Mouse (Mus musculus): ENCODE results near the gene BC107364.
A peak's percentile ranks its signal among the peaks of the same experiment; 100 is the strongest.
"Not testable (repeated sequence)": the region's sequence is repeated elsewhere in the genome, so short reads cannot be mapped to it uniquely, and the experiment has no call there.

The BC107364 gene

DNA sequence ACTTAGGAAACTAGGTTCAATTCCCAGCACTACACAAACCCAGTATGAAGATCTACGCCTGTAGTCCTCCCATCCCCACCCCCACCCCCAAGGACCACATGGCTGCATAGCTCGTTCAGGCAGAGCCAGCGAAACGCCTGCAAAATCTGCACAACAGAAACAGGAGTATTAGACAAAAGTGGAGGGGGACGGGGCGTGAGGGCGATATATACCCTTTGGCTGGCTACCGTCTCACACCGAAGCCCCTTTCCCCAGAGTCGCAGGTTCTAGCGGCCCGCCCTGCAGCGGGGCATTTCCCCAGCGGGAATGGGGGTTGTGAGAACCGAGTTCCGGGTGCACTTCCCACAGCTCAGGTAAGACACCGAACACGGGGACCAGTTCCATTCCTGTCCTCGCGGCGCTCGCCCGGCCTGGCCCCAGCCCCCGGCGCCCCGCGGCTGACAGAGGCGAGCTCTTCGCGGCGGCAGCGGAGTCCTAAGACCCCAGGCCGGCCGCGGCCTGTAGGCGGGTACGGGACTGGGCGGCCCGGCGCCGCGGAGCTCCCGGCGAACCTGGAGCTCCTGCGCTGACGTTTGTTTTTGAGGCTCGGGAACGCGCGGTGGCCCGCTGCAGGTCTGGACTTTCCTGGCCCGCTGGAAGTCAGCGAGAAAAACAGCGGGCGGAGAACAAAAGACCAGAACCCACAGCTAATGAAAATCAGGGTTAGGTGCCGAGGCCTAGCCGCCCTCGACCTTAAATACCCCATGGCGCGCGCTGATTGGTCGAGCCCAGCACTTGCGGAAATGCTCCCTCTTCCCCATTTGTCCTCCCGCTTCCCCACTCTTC is 37.8 kb downstream of the BC107364 start:
- peak; percentile 65 to 81 for DNase-seq (ENCODE audit: low spot score in 2 of 2)

DNA sequence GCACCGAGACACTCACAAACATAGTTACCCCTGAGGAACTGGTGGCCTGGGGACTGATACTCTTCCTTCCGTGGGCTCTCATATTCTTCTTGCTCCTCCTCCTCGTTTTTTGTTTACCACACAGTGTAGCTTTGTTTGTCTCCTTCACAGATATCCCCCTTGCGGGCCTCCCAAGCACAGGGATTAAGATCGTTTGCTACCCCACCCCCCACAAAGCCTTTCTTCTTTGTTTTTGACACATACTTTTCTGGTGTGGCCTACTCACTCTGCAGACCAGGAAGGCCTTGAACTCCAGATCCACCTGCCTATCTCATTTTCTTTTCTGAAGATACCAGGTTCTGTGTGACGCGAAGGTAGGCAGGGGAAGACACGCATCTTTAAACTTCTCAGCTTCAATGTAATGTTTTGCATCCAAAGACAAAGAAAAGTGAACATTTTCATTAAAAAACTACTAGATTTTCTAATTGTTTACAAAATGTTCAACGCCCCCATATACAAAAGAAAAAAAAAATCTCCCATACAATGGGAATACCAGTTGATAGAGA is 38.5 kb downstream of the BC107364 start:
- DNase-seq (ENCODE audit: low spot score in 2 of 2): no peak

DNA sequence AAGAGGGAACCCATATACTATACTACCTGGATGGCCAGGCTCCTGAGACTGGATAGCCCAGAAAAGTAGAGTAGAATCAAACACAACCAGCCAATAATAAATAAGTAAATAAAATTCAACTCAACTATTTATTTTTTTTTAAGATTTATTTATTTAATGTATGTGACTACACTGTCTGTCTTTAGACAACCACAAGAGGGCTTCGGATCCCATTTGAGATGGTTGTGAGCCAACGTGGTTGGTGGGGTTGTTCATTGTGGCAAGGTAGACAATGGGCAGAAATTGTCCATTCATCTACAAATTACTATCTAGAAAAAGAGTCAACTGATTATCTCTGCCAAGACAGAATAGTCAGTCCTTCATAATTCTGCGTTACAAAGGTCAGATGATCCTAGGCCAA is 40.3 kb downstream of the BC107364 start:
- DNase-seq (ENCODE audit: low spot score in 2 of 2): no peak

DNA sequence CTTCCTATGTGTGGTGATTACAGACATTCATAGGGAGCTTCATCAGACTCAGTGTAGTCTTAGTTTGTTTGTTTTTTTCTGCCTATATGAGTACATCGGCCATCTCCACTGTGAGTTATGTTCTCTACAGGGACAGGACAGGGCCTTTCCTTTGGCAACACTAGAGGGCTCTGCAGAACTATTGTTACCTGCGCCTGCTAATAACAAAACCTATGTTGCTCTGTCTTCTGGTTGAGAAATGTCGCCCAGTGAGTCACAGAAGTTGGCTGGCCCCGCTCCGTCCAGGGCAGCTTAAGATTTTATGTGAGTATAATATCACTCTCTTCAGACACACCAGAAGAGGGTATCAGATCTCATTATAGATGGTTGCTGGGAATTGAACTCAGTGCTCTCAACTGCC is 41.1 kb downstream of the BC107364 start:
- DNase-seq (ENCODE audit: low spot score in 2 of 2): no peak

- no peak for DNase-seq (ENCODE audit: low spot score in 2 of 2)
Measured at GRCm38 (mm10) chr3:96409701-96410246, 42.3 kb downstream of the BC107364 start.

DNA sequence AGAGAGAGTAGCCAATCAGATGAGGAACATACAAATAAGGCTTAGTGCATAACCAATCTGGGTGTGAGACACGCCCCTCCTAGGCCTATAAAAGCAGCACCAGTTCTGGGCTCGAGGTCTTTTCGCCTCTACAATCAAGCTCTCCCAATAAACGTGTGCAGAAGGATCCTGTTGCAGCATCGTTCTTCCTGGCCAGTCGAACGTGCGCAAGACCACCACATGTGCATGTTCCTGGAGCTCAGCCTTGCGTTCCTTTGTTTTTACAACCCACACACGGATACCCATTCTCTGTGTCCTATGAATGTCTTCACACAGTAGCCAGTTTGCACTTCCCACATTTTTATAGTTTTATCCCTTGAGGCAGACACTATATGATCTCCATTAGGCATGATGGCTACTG is 44.0 kb downstream of the BC107364 start:
- DNase-seq (ENCODE audit: low spot score in 2 of 2): not testable (repeated sequence)

DNA sequence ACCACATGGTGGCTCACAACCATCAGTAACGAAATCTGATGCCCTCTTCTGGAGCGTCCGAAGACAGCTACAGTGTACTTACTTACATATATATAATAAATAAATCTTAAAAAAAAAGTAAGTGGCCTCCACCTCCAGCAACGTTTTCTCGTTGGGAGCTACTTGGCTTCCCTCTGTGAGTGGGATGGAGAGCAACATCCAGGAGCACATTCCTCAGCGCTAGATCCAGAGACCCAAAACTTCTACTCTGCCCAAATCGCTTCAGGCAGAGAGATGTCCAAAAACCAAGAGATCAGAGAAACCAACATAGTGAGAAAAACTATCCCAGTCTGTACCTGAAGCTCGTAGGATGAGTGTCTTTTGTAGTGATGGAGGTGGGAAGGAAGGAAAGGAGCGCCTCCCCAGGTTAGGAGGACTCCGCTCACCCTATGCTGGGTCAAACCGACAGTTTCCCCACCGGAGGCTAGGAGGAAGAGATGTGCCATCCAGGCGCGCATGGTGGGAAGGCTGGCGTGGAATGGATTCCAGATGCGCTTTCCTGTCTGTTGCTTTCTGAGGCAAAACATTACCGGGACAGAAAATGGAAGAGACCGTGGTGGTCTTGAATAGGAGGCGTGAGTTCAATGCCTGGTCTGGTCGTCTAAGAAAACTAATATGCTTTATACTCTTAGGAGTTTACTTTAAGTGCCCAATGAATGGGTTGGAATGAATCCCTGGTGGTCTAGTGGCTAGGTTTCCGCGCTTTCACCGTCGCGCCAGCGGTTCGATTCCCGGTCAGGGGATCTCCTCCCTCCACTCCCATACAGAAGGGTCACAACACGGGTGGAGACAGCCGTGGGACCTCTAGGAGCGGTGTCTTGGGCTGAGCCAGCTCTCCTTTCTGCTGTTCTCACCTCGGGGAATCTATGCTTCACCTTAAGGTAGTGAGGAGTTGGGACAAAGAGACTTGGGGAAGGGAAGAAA is 46.3 kb downstream of the BC107364 start:
- DNase-seq (ENCODE audit: low spot score in 2 of 2): no peak

DNA sequence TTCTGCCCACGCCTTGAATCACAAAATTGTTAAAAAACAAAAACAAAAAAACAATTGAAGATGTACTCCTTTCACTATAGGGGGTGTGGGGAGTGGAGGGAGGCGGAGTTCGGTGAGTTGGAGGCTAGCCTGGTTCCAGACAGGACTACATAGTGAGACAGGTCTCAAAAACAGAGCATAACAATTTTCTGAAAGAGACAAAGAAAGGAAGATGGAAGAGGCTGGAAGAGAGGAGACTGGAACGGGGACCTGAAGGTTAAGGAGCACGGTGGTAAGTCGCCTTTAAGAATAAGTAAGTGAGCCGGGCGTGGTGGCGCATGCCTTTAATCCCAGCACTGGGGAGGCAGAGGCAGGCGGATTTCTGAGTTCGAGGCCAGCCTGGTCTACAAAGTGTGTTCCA is 47.1 kb downstream of the BC107364 start:
- no peak for DNase-seq (ENCODE audit: low spot score in 2 of 2)

GRCm38 (mm10) chr3:96404450-96404849 is 47.7 kb downstream of the BC107364 start:
- DNase-seq (ENCODE audit: low spot score in 2 of 2): no peak

- DNase-seq (ENCODE audit: low spot score in 2 of 2): no peak
Measured at GRCm38 (mm10) chr3:96403016-96403415, 49.1 kb downstream of the BC107364 start.

- no peak for DNase-seq (ENCODE audit: low spot score in 2 of 2)
Measured at GRCm38 (mm10) chr3:96401832-96402501, 50.1 kb downstream of the BC107364 start.

DNA sequence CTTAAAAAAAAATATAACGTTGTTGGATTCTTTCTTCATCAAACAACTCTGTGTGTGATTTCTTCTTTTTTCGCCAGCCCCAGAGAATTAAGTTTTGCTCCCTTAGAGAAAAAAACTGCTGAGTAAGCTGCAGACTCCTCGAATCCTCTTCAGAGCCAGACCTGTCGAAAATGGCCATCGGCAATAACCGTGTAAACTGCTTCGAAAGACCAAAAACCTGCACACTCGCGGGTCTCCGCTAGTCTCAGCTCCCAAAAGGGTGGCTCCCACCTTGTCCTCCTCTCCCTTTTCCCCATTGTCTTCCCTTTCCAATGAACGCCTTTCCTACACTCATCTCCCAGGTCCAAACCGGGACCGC is 50.7 kb downstream of the BC107364 start:
- no peak for DNase-seq (ENCODE audit: low spot score in 2 of 2)

- DNase-seq (ENCODE audit: low spot score in 2 of 2): no peak
Measured at GRCm38 (mm10) chr3:96398911-96399310, 53.2 kb downstream of the BC107364 start.

GRCm38 (mm10) chr3:96396857-96397256 is 55.2 kb downstream of the BC107364 start:
- no peak for DNase-seq (ENCODE audit: low spot score in 2 of 2)

DNA sequence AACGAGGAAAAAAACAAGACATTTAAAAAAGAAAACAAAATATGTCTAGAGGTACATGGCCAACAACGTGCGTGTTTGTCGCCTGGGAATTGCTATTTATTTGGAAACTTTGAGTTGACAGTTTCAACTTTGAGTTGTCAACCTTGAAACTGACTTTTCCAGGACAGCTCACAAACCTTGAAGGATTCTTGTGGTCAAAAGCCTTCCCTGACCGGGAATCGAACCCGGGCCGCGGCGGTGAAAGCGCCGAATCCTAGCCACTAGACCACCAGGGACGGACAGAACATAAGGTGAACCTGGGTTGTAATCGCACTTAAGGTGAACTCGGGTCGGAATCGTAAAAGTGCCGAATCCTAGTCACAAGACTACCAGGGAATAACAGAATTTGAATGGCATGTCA is 64.9 kb downstream of the BC107364 start:
- not testable (repeated sequence) for DNase-seq (ENCODE audit: low spot score in 2 of 2)
